Mouse (Mus musculus): ENCODE results near the gene Magix. TPM values are rescaled to one million over a fixed set of nuclear protein-coding genes. Genes with fewer than 3 reads are reported as not detected.

Gene Magix
- polyA plus RNA-seq, 1 experiment, result not detected

GRCm38 (mm10) chrX:7679405-7680056, 1.5 kb downstream of the Magix start:
- no peak for TF ChIP-seq GATA1 (IDR thresholded peaks at IDR 0.05; ENCODE audit: low read length)

GRCm38 (mm10) chrX:7678986-7679385, 2.1 kb downstream of the Magix start:
- no peak for TF ChIP-seq GATA1 (IDR thresholded peaks at IDR 0.05; ENCODE audit: low read length)

GRCm38 (mm10) chrX:7675001-7675380, 6.1 kb downstream of the Magix start:
- TF ChIP-seq GATA1 (IDR thresholded peaks at IDR 0.05; ENCODE audit: low read length), result no peak

- no peak for TF ChIP-seq GATA1 (IDR thresholded peaks at IDR 0.05; ENCODE audit: low read length)
These were observed 6.6 kb downstream of the Magix start for GRCm38 (mm10) chrX:7674284-7675000.

- no peak for TF ChIP-seq GATA1 (IDR thresholded peaks at IDR 0.05; ENCODE audit: low read length)
These were observed 7.3 kb downstream of the Magix start for GRCm38 (mm10) chrX:7673578-7674281.

- TF ChIP-seq GATA1 (IDR thresholded peaks at IDR 0.05; ENCODE audit: low read length), result no peak
These were observed 8.3 kb downstream of the Magix start for GRCm38 (mm10) chrX:7672739-7673138.

GRCm38 (mm10) chrX:7670921-7671623, 10.0 kb downstream of the Magix start, which contains the start of gene Plp2:
Gene Plp2 (minus strand): TSS chrX:7671390.
- no peak for TF ChIP-seq GATA1 (IDR thresholded peaks at IDR 0.05; ENCODE audit: low read length)

- TF ChIP-seq GATA1 (IDR thresholded peaks at IDR 0.05; ENCODE audit: low read length), result no peak
These were observed 10.6 kb downstream of the Magix start for GRCm38 (mm10) chrX:7670390-7670881.

- TF ChIP-seq GATA1 (IDR thresholded peaks at IDR 0.05; ENCODE audit: low read length), result no peak
These were observed 15.1 kb downstream of the Magix start for GRCm38 (mm10) chrX:7665739-7666502.

- TF ChIP-seq GATA1 (IDR thresholded peaks at IDR 0.05; ENCODE audit: low read length), result no peak
These were observed 16.3 kb downstream of the Magix start for GRCm38 (mm10) chrX:7664791-7665190.

- no peak for TF ChIP-seq GATA1 (IDR thresholded peaks at IDR 0.05; ENCODE audit: low read length)
These were observed 18.1 kb downstream of the Magix start for GRCm38 (mm10) chrX:7662936-7663335.

- no peak for TF ChIP-seq GATA1 (IDR thresholded peaks at IDR 0.05; ENCODE audit: low read length)
These were observed 20.0 kb downstream of the Magix start for GRCm38 (mm10) chrX:7661086-7661485.

- no peak for TF ChIP-seq GATA1 (IDR thresholded peaks at IDR 0.05; ENCODE audit: low read length)
These were observed 22.1 kb downstream of the Magix start for GRCm38 (mm10) chrX:7658785-7659589.

All from G1E-ER4 (cell line).